Comparison of ENCODE assay signal across 19 mouse cellular contexts in genomic region chr4:136016059-136016602, GRCm38 (mm10).
"Had no signal": no experiment of that assay in that cellular context is flagged by ENCODE, and none has a peak within 500 bp of the region (broad histone marks: within the 10 kb centered on the region; RNA-seq: fewer than 3 reads in every experiment).

No protein-coding gene starts in this region.

- H3K27ac ChIP-seq: intestine, embryonic 15.5 days; layer of hippocampus, adult 2 months; limb, embryonic 10.5 days; limb, embryonic 13.5 days; liver, embryonic 14.5 days; lung, embryonic 15.5 days; midbrain, embryonic 10.5 days; midbrain, embryonic 13.5 days; neural tube, embryonic 12.5 days; neural tube, embryonic 15.5 days had no signal

- DNase-seq: kidney, adult 11 months; kidney, adult 9 months; layer of hippocampus, adult 9-11 months; liver, postnatal 0 days; lung, postnatal 14 days; lung, postnatal 4 days; thymus, adult 18-20 months had no signal

- H3K27me3 ChIP-seq: intestine, embryonic 15.5 days; limb, embryonic 13.5 days; lung, embryonic 15.5 days; midbrain, embryonic 13.5 days; neural tube, embryonic 12.5 days; neural tube, embryonic 15.5 days had no signal

- H3K4me3 ChIP-seq: intestine, embryonic 15.5 days; layer of hippocampus, adult 2 months; limb, embryonic 10.5 days; limb, embryonic 13.5 days; lung, embryonic 15.5 days; midbrain, embryonic 10.5 days; midbrain, embryonic 13.5 days; myocyte; neural tube, embryonic 12.5 days; neural tube, embryonic 15.5 days had no signal

- ATAC-seq: intestine, embryonic 15.5 days; liver, postnatal 0 days; midbrain, embryonic 13.5 days; midbrain, embryonic 16.5 days had no signal
